Mouse (Mus musculus) forebrain, embryonic 10.5 days (tissue): ENCODE measurements around the gene Gtf3c1. TPM values are rescaled to one million over a fixed set of nuclear protein-coding genes. Genes with fewer than 3 reads are reported as not detected.

ENCODE experiments used
- DNase-seq: peaks from one replicate; pipeline ENCODE4 v3.0.0-alpha.2; 2017; ENCODE audit warnings: low spot score; ENCODE audit errors: extremely low spot score
- H3K27ac ChIP-seq: fragments of 300-500 bp; sonication (generic); 2 replicates; pipeline ENCODE4 v1.5.1; 2016; ENCODE audit warnings: mild to moderate bottlenecking
- H3K27me3 ChIP-seq: fragments of 300-500 bp; sonication (generic); 2 replicates; pipeline ENCODE4 v1.6.1; 2016; ENCODE audit warnings: mild to moderate bottlenecking; ENCODE audit not compliant: poor library complexity, severe bottlenecking
- H3K36me3 ChIP-seq: fragments of 300-500 bp; sonication (generic); replicated peaks from 2 replicates; pipeline ENCODE4 v1.6.1; 2016; ENCODE audit warnings: mild to moderate bottlenecking, moderate library complexity
- H3K4me1 ChIP-seq: fragments of 300-500 bp; sonication (generic); 2 replicates; pipeline ENCODE4 v1.6.1; 2016
- H3K4me3 ChIP-seq: fragments of 300-500 bp; sonication (generic); 2 replicates; pipeline ENCODE4 v1.5.1; 2016; ENCODE audit warnings: mild to moderate bottlenecking, moderate library complexity
- H3K9me3 ChIP-seq: fragments of 300-500 bp; sonication (generic); 2 replicates; pipeline ENCODE4 v1.6.1; 2016; ENCODE audit warnings: mild to moderate bottlenecking, moderate library complexity
- WGBS: fragments of 180-500 bp; shearing (Covaris S2); methylation state at CpG from one replicate; pipeline ENCODE4 v1.1.7; 2016; 5-methylcytosine and 5-hydroxymethylcytosine counted together
- polyA plus RNA-seq: library from polyadenylated mRNA; unstranded; fragments of >200 nt; fragmentation: Nextera tagmentation; extraction: Ambion mirVana; gene quantifications from 2 replicates; pipeline ENCODE4 v1.2.1, GENCODE M21; 2016

The Gtf3c1 gene
- 43.5 and 46.6 TPM in 2 replicates for polyA plus RNA-seq

DNA sequence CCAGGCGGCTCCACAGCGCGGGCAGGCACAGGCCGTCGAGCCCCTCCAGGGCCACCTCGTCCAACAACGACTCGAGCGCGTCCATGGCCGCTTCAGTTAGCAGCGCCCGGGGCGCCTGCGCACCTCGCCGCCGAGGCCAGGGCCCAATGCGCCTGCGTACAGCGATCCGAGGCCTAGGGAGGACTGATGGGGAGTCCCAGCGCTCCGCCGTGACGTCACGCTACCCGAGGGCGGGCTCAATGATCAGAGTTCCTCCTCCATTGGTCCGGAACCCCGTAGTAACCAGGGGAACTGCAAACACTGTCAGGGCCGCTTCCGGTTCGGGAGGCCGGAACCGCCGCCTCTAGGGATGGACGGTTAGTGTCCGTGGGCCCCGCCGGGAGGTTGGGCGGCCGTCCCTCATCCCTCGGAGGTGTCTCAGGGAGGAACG is at the start of gene Gtf3c1, which contains the start of gene D430042O09Rik:
Gene Gtf3c1 (minus strand): TSS at position 188 of the 430 bp plus-strand sequence.
Gene D430042O09Rik (plus strand): TSS at position 296 of the 430 bp plus-strand sequence.
- DNase-seq, result peak; percentile 100
- Histone ChIP-seq H3K9me3 (no peaks in the 10 kb centered on the region), H3K4me1 (peaks cover 36% of the 10 kb centered on the region), H3K27me3 (no peaks in the 10 kb centered on the region), H3K4me3 (peak within 1 kb of the TSS; percentile 80), H3K36me3 (peaks cover 31% of the 10 kb centered on the region), H3K27ac (peak within 1 kb of the TSS; percentile 95)
- under 1% methylated on average over 45 of the region's 45 CpGs for WGBS

DNA sequence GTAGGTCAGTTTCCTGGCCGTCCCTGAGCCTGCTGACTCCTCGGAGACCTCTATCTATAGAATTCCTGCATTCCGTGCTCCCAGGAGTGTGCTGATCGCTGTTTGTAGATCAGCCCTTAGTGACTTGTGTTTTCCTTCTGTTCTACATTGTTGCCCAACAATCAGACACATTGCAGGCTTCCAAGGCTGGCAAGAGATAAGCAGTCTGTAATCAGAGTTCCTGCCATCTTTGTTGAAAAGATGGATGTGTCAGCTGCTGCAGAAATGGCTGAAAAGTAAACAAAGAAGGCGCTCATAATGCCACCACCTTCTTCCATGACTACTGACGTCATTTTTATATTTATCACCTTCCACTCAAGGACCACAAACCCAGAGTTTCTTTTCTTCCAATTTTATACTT is 49.2 kb upstream of the Gtf3c1 start:
- Histone ChIP-seq H3K9me3 (no peaks in the 10 kb centered on the region), H3K4me3 (no peak overlapping the region), H3K27me3 (peaks cover 26% of the 10 kb centered on the region), H3K27ac (no peak overlapping the region), H3K4me1 (peaks cover 2% of the 10 kb centered on the region; the same call in 1 of the 2 replicates), H3K36me3 (peaks cover 16% of the 10 kb centered on the region)
- no peak for DNase-seq
- 79% methylated on average over 6 of the region's 6 CpGs for WGBS

- no peaks in the 10 kb centered on the region for H3K9me3 ChIP-seq
- 87% methylated on average over 3 of the region's 3 CpGs for WGBS
- peaks cover 5% of the 10 kb centered on the region; the same call in 1 of the 2 replicates for H3K4me1 ChIP-seq
- no peak overlapping the region for H3K4me3 ChIP-seq
- H3K27ac ChIP-seq, result no peak overlapping the region
- 0 out of 2 replicates have a peak, but pooled peaks cover 3% of the 10 kb centered on the region for H3K27me3 ChIP-seq
- DNase-seq, result no peak
- no peaks in the 10 kb centered on the region; the same call in 1 of the 2 replicates for H3K36me3 ChIP-seq
These were observed 45.7 kb upstream of the Gtf3c1 start for GRCm38 (mm10) chr7:125753326-125753715.

DNA sequence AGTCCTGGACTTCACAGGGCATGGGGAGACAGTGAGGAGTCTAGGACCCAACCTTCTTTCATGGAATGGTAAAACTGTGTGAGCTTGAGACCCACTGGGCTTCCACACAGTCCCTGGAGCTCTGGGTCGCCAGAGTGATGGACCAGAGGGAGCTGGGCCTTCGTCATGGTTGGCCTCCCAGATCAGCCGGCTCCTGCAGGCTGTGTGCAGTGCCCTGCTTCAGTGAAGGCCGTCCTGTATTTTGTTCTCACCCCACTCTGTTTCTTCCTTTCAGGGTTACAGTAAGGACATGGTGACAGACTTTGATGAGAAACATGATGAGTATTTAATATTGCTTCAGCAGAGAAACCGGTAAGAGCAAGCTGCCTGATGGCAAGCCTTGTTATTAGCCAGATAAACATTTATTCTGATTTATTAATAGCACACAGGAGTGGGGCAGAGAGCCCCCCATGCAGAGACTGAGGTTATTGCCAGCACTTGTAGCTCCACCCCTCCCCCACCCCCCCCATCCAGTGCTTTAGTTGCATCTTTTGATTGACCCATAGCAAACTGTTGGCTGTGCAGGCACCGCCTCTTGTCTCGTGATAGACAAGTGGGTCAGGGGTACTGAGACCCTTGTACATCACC is 45.2 kb upstream of the Gtf3c1 start:
- WGBS, result 84% methylated on average over 7 of the region's 7 CpGs
- DNase-seq, result no peak
- H3K4me3 ChIP-seq, result no peak overlapping the region
- H3K27me3 ChIP-seq, result no peaks in the 10 kb centered on the region
- no peak overlapping the region for H3K27ac ChIP-seq
- no peaks in the 10 kb centered on the region for H3K9me3 ChIP-seq
- peaks cover 5% of the 10 kb centered on the region; the same call in 1 of the 2 replicates for H3K4me1 ChIP-seq
- H3K36me3 ChIP-seq, result no peaks in the 10 kb centered on the region; the same call in 1 of the 2 replicates

- Histone ChIP-seq H3K4me3 (no peak overlapping the region), H3K27me3 (no peaks in the 10 kb centered on the region), H3K9me3 (no peaks in the 10 kb centered on the region), H3K27ac (no peak overlapping the region), H3K36me3 (no peaks in the 10 kb centered on the region; the same call in 1 of the 2 replicates), H3K4me1 (peaks cover 5% of the 10 kb centered on the region; the same call in 1 of the 2 replicates)
- WGBS, result 53% methylated on average over 3 of the region's 3 CpGs
- DNase-seq, result no peak
These were observed 40.6 kb upstream of the Gtf3c1 start for GRCm38 (mm10) chr7:125748186-125748585.

- H3K4me3 ChIP-seq, result no peak overlapping the region
- H3K4me1 ChIP-seq, result peaks cover 5% of the 10 kb centered on the region; the same call in 1 of the 2 replicates
- no peaks in the 10 kb centered on the region for H3K9me3 ChIP-seq
- no peak for DNase-seq
- H3K36me3 ChIP-seq, result no peaks in the 10 kb centered on the region; the same call in 1 of the 2 replicates
- WGBS, result 61% methylated on average over 7 of the region's 7 CpGs
- no peaks in the 10 kb centered on the region for H3K27me3 ChIP-seq
- H3K27ac ChIP-seq, result no peak overlapping the region
These were observed 39.7 kb upstream of the Gtf3c1 start for GRCm38 (mm10) chr7:125747316-125747690.

DNA sequence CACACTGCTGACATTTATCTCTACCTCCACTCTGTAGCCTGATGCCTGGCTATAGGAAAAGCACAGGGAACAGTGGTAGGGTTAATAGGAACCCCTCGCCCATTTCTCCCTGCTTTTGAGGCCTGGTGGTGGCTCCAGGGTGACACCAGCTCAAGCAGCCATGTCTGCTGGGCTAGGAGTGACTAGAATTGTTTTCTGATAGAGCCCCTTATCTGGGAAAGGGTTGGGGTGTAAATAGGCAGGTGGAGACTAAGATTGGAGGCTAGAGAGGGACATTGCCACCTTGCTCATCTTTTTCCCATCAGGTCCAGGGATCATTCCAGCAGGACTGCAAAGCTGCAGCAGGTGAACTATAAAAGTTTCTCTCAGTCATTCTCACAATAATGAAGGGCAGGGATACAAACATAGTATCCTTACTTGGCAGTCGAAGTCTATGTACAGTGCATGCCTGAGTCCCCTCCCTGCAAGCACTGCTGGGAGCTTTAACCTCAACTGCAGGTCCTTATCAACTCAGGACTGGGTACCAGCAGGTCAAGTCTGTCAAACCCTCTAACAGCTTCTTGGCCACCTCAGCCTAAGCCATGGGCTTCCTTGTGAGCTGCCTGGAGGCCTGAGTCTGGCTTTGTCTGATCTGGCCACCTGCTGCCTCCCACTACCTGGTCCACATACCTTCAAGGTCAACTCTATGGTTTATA is 39.2 kb upstream of the Gtf3c1 start:
- 74% methylated on average over 2 of the region's 2 CpGs for WGBS
- Histone ChIP-seq H3K36me3 (no peaks in the 10 kb centered on the region; the same call in 1 of the 2 replicates), H3K27ac (no peak overlapping the region), H3K9me3 (no peaks in the 10 kb centered on the region), H3K4me1 (peaks cover 5% of the 10 kb centered on the region; the same call in 1 of the 2 replicates), H3K27me3 (no peaks in the 10 kb centered on the region), H3K4me3 (no peak overlapping the region)
- no peak for DNase-seq

DNA sequence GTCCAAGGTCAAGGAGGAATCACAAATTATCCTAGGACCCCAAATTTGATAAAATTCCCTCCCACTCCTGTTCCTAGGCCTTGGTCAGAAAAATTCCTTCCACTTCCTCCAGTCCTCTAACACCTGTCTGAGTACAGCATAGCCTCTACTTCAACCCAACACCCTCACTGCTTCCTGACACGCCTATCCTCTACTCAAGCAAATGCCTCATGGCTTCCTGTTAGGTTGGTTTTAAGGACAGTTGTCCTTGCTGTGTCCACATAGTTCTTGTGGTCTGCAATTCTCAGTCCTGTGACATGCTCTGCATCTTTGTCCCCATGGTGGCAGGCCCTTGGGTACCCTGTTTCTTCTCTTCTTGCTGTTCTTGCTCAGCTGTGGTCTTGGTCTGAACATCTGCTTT is 37.2 kb upstream of the Gtf3c1 start:
- WGBS, result 91% methylated on average over 1 of the region's 1 CpGs
- no peaks in the 10 kb centered on the region for H3K36me3 ChIP-seq

GRCm38 (mm10) chr7:125741271-125741703 is 33.7 kb upstream of the Gtf3c1 start:
- 71% methylated on average over 1 of the region's 1 CpGs for WGBS
- Histone ChIP-seq H3K4me1 (0 out of 2 replicates have a peak, but pooled peaks cover 7% of the 10 kb centered on the region), H3K27ac (no peak overlapping the region), H3K27me3 (no peaks in the 10 kb centered on the region), H3K9me3 (no peaks in the 10 kb centered on the region), H3K36me3 (no peaks in the 10 kb centered on the region), H3K4me3 (no peak overlapping the region)
- DNase-seq, result no peak

More for the DNA sequence above, 37.2 kb upstream of the Gtf3c1 start:
- Histone ChIP-seq H3K9me3 (no peaks in the 10 kb centered on the region), H3K27me3 (no peaks in the 10 kb centered on the region), H3K4me3 (no peak overlapping the region), H3K27ac (no peak overlapping the region), H3K4me1 (0 out of 2 replicates have a peak, but pooled peaks cover 7% of the 10 kb centered on the region)
- DNase-seq, result no peak

DNA sequence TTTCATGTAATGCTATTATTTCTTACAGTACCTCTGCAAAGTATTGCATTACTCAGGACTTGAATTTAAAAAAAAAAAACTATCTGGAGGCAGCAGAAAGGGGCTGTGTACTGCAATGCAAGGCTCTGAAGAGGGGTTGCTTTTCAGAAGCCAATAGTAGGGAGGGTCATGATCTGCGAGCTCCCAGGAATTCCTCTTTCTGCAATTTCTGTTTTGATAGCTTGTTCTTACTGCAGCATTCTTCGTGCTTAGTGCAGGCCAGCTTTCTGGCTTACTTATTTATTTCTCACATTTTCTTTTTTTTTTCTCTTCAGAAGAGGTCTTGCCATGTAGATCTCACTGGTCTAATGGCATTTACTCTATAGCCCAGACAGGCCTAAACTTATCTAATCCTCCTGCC is 32.9 kb upstream of the Gtf3c1 start:
- no peak overlapping the region for H3K27ac ChIP-seq
- 89% methylated on average over 2 of the region's 2 CpGs for WGBS
- DNase-seq, result no peak

GRCm38 (mm10) chr7:125736366-125737015 is 28.9 kb upstream of the Gtf3c1 start:
- peaks cover 9% of the 10 kb centered on the region; the same call in 1 of the 2 replicates for H3K4me1 ChIP-seq
- no peak overlapping the region for H3K27ac ChIP-seq
- 91% methylated on average over 4 of the region's 4 CpGs for WGBS
- no peaks in the 10 kb centered on the region for H3K9me3 ChIP-seq
- no peaks in the 10 kb centered on the region for H3K27me3 ChIP-seq
- DNase-seq, result no peak
- no peaks in the 10 kb centered on the region for H3K36me3 ChIP-seq
- H3K4me3 ChIP-seq, result no peak overlapping the region

More for the DNA sequence above, 32.9 kb upstream of the Gtf3c1 start:
- Histone ChIP-seq H3K4me3 (no peak overlapping the region), H3K27me3 (no peaks in the 10 kb centered on the region), H3K36me3 (no peaks in the 10 kb centered on the region), H3K9me3 (no peaks in the 10 kb centered on the region), H3K4me1 (0 out of 2 replicates have a peak, but pooled peaks cover 7% of the 10 kb centered on the region)

DNA sequence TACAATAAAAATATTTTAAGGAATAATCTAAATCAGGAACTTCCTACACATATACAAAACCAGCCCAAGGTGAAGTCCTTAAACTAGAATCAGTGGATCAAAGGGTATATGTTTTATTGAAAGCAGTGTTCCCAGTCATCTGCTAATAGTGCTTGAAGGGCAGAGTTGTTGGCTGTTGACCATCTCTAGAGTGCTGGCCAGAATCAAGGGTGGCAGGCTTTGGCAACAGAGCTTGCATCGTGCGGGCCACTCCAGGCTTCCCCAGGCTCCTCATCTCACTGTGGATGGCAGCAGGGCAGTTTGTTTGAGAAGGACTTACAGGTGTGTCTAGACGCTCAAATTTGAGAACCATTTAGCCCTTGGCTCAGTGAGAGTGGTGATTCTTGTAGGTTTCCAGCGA is 26.2 kb upstream of the Gtf3c1 start:
- H3K36me3 ChIP-seq, result no peaks in the 10 kb centered on the region
- DNase-seq, result no peak
- H3K27ac ChIP-seq, result no peak overlapping the region
- peaks cover 3% of the 10 kb centered on the region; the same call in 1 of the 2 replicates for H3K4me1 ChIP-seq
- no peaks in the 10 kb centered on the region for H3K9me3 ChIP-seq
- H3K4me3 ChIP-seq, result no peak overlapping the region
- H3K27me3 ChIP-seq, result no peaks in the 10 kb centered on the region
- 89% methylated on average over 4 of the region's 4 CpGs for WGBS
